Mouse (Mus musculus): Measurements from ENCODE around the gene Plcl2.

- TF ChIP-seq GATA1 (IDR thresholded peaks at IDR 0.05; ENCODE audit: borderline replicate concordance, low read length) (no peak), FLI1 (IDR thresholded peaks at IDR 0.05; ENCODE audit: low read length) (no peak)
Observed at GRCm38 (mm10) chr17:50641879-50642278, 132.7 kb downstream of the Plcl2 start.
